Mouse (Mus musculus) layer of hippocampus, postnatal 36 days (tissue): Measurements from ENCODE around the gene Akr1b8. TPM values are rescaled to one million over a fixed set of nuclear protein-coding genes. Genes with fewer than 3 reads are reported as not detected.
"Not testable (repeated sequence)": the region's sequence is repeated elsewhere in the genome, so short reads cannot be mapped to it uniquely, and the experiment has no call there.

Experiments
- DNase-seq, 2 experiments: peaks; one replicate each; pipeline ENCODE4 v3.0.0; 2022
- total RNA-seq, 2 experiments: library from RNA; stranded (reverse); gene quantifications; 2 replicates each; pipeline ENCODE4 v1.2.3; 2021

Gene Akr1b8
- total RNA-seq, result under 1 TPM; 0.42 to 0.56 TPM

DNA sequence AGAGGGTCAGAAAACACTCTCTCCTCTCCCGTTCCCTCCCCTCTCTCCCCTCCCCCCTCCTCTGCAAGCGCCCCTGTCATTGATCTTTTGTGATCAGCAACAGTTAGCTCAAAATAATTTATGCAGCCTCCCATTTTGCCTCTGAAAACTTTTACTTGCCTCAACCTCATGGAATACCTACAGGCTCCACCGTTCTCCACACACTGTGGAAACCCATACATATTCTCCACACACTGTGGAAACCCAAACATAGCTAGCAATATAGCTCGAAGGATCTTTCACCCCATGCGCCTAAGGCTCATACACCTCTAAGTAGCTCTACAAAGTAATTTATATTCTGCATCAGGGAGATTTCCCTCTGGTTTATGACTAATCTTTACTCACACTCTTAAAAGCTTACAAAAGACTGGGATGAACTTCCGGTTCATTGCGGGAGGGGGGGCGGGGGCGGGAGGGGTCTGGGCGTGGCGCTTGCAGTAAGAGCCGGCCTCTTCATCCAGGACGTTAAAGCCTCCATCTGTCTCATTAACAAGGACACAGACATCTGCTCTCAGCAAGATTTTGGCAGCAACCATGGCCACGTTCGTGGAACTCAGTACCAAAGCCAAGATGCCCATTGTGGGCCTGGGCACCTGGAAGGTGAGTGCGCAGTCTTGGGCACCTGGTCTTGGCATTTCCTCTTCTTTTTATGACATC, at the start of gene Akr1b8:
TSS of gene Akr1b8 (plus strand) at position 462 of the 696 bp plus-strand sequence.
- DNase-seq, result no peak

DNA sequence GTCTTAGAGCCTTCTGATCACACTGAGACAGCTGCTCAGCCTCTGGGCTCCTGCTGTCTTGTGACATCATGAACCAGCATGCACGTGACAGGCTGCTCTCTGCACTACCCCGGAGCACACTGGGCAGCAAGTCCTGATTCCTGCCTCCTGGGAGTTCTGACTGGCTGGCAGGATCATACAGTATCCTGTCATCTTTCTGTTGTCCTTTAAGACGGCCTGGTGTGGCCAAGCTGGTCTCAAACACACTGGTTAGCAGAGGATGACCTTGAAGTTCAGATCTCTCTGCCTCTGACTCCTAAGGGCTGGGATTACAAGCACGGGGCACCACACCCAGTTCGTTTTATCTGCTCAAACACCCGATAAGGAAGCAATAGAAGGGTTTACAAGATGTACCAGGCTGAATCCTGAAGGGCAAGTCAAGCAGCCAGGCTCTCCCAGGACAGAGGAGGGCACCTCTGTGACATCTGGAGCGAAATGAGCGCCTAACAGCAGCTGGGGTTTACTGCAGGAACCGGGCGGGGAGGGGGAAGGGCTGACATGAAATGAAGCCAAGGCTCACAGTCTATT, 49.2 kb upstream of the Akr1b8 start:
- DNase-seq, result no peak

DNA sequence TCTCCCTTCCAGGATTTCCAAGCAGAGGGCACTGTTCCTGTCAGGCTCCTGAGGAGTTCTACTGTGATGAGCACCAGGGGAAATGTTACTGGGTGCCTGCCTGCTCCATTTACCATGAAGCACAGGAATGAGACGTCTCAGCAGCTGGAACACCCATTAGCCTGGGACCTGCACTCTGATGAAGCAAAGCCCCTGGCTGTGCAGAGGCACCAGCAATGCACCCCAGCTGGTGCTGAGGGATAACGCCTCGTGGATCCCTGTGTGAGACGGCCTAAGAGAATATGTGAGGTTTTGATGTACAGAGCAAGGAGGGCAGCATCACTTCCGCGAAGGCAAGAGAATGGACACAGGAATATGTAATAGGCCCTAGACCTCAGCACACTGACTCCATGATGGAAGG, 47.1 kb upstream of the Akr1b8 start:
- no peak for DNase-seq

DNA sequence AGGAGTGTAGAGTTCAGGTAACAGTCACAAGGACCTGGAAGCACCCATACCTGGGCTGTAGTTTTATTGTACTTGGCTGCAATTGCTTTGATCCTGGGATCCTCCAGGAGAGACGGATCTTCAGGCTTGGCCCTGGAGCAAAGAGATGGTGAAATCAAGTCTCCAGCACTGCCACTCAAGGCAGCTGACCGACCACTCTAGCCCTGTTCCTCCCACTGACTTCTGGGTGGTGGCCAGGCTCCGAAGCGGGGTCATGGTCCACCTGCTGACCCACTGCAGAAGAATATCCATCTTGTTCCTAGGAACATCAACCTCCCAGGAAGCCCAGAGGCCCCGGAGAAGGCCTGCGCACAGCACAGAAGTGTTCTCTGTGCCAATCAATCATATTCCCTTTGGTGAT, 44.4 kb upstream of the Akr1b8 start:
- no peak for DNase-seq

DNA sequence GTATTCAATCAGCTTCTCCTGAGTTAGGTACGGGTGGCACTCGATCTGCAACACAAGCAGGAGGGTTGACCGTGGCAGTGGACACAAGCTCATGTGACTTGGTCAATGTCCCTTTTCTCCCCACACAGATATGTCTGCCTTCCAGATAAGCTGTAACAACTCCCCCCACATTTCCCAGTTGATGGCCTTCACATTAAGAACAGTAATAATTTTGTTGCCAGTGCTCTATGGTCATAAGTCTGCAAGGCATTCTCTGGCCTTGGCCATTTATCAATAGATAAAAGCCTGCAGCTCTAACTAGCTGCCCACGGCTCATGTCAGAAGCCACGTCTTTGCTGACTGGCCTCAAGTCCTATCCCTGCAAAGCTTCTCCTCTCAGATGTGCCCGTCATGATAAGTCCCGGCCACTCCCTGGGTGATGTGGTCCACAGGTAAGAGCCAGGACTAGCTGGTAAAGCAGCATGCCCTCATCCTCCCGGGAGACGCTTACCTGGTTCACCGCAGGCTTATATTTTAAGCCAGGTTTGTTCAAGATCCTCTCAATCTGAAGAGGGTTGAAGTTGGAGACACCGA, 43.8 kb upstream of the Akr1b8 start:
- no peak for DNase-seq

DNA sequence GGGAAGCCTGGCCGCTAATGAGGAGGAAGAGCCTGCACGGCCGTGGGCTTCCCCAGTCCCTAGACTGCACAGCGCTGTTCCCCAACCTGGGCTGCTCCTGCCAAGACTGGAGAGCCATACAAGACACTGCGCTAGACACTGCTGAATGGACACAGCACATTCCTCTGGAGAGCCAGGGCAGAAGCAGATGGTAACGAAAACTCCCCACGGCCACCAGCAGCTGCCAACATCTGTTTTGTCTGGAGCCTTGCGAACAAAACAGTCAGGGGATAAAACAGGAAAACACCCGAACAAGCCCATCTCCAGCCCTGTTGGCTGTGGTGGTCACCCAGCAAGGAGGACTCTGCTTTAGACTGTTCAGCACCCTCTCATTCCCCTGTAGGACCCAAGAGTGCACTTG, 40.5 kb upstream of the Akr1b8 start:
- DNase-seq, result no peak

DNA sequence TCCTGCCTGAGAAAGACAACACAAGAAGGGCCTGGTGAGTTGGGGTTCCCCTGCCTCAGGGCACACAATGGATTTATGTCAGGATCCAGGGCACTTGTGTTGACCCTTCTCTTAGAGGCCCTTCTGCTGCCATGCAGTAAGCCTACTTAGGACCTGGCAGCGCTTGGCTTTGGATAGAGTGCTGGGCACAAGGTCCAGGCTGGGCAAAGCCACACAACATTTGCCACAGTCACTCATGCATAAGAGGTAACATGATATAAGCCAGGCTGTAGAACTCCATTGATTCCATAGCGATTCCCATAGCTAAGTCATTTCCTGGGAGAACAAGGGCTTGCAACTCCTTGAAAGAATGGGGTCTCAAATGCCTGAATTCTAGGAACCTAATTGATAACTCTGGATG, 40.0 kb upstream of the Akr1b8 start:
- no peak for DNase-seq

DNA sequence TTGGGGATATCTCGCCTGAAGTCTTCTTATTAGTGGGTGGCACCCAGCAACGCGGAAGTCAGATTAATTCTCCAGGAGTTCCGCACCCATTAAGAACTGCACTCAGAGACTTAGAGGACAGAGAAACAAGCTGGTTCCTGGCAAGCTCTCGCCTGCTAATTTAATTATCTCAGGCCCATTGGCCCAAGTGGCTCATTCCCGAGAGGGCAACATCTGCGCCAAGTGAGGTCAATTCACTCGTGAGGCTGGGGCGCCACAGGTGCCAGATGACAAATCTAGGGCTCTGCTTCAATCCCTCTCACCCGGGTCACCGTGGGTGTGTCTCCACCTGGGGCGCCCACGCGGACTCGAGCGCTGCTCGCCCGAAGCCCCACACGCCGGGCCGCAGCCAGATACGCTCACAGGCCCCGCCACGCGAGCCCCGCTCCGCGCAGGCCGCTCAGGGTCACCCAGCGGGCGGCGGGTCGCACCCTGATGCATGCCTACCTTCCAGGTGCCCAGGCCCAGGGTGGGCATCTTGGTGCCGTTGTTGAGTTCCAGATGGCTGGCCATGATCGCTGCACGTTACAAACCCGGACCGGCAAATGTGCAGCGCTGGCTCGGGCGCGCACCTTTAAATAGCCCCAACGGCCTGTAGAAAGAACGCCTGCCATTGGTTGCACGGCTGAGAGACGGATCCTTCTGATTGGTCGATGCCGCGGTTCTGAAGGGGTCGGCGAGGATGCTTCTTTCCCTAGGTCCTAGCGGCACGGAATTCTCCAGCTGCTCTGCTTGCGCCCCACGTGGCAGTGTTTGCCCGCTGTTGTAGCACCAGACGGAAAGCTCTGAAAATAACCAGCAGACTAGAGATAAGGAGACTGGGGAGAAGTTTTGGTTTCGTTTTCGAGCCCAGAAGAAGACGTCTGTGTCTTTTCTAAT, 36.8 kb upstream of the Akr1b8 start, which contains the start of gene Akr1b3:
TSS of gene Akr1b3 (minus strand) at position 625 of the 918 bp plus-strand sequence.
- DNase-seq, result peak; percentile 84 to 87

DNA sequence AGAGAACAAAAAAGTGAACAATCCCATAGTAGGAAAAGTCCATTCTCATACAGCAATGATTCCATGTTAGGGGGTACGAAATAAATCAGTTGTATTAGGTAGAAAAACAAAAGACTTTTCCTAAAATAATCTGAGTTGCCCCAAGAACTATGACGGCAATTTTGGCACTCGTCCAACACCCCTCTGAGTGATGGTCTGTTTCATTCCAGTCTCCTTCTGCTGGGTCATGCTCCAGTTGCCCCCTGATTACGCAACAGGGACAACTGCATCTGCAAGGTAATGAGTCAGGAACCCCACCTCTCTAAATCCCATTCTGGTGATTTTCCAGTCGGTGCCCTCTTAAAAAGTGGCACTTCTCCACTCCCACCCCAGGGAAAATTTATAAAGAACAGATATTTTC, 35.7 kb upstream of the Akr1b8 start:
- no peak for DNase-seq

DNA sequence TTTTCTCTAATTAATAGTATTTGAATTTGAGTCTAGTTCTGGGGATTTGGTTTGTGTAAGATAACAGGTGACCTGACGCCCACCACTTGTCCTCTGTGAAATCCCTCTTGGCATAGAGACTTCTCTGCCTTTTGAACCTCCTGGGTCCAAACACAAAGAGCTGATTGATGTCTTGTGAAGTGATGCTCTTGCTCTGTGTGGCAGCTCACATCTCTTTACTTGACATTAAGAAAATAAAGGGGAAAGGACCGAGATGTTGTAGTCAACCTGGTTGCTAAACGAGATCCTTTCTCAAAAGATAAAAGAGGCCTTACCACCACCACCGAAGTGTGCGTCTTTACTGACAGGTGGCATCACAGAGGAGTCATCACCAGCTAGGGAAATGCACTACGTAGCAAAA, 35.3 kb upstream of the Akr1b8 start:
- DNase-seq, result no peak

DNA sequence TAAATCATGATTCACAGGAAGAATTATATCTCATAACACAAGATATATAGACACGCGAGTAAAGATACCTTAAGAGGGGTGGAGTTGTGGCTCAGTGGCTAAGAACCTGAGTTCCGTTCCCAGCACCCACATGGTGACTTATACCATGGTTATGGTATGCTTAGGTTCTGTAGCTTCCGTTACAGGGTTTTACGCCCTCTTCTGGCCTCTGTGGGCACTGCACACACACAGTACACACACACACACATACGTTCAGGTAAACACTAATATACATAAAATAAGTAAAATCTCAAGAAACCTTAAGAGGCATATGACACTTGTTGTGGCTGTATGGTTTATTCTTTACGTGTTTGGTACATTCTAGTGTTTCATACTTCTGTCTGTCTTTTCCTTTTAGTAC, 31.8 kb upstream of the Akr1b8 start:
- no peak for DNase-seq

DNA sequence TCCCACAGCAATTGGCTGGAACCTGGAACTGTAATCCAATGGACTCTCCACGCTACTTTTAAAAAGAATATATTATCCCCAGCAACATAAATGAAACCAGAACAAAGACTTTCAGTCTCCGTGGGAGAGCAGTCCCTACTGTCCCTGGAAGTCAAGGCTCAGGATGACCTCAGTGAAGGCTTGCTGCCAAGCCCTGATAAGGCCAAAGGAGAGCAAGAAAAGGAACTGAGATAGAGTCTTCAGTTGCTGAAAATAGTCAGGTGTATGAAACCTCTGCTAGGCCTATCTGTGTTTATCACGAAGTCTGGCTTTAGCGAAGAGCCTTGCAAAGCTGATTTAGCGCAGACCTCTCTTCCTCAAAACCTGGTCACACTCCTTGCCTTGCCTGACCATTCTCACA, 22.5 kb upstream of the Akr1b8 start:
- no peak for DNase-seq

DNA sequence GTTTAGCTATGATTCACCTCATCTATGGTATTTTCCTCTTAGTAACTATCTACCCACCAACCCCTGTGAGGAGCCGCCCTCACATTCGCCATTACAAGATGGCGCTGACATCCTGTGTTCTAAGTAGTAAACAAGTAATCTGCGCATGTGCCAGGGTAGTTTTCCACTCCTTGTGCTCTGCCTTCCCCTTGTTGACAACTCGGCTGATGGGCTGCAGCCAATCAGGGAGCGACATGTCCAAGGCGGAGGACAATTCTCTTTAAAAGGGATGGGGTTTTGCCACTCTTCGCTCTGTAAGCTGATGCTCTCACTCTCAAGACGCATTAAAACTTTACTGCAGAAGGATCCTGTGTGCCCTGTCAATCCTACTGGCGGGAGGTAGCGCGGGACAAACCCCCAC, 22.1 kb upstream of the Akr1b8 start:
- not testable (repeated sequence) for DNase-seq

DNA sequence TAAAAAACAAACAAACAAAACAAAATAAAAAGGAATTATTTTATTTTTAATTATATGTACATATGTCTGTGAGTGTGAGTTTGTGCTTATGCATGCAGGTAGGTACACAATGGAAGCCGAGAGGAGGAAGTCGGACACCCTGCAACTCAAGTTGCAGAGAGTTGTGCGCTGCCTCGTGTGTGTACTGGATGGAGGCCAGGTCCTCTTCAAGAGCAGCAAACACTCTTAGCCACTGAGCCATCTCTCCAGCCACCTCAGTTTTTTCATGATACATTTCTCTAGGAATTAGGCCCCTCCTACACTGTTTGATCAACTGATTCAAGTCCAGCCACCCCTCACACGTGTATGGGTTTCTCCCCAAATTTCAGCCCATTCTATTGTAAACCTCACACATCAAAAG, 19.2 kb upstream of the Akr1b8 start:
- DNase-seq, result no peak

DNA sequence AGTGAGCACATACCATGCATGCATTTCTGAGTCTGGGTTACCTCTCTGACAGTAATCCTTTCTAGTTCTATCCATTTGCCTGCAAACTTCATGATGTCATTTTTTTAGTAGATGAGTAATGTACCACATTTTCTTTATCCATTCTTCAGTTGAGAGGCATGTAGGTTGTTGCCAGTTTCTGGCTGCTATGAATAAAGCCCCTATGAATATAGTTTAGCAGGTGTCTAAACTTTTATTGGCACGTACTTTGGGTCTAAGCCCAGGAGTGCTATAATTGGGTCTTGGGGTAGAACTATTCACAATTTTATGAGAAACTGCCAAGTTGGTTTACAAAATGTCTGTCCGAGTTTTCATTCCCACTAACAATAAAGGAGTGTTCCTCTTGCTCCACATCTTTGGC, 16.1 kb upstream of the Akr1b8 start:
- DNase-seq, result no peak

DNA sequence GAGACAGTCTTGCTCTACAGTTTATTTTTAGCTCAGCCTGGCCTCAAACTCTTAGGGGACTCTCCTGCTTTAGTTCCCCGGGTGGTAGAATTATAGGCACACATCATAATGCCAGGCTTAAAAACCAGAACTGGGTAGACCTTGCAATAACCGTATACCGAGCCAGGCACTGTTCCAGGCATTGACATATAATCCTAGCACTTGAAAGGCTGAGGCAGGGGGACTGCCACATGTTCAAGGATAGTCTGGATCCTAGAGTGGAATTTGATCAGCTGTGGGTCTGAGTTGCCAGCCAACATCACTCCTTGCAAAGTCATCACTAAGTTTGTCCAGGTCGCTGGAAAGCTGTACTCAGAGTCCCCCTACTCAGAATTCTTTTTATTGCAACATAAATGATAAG, 11.9 kb upstream of the Akr1b8 start:
- DNase-seq, result no peak

DNA sequence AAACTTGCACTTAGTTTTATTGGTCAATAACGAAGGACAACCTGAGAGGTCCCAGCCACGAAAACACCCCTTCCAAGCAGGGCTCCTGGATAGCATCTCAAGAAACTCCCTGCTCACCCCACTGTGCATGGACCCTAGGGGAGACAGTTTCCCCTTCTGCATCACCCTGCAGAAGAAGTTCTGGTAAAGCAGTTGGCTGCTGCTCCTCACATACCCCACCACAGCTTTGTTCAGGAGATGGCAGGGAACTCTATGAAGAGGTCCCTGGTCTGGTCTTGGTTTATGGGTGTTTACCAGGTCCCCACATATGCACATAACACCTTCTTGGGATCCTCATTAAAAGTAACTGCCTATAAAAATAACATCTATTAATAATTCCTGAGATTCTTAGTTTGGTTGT, 11.4 kb upstream of the Akr1b8 start:
- DNase-seq, result no peak

DNA sequence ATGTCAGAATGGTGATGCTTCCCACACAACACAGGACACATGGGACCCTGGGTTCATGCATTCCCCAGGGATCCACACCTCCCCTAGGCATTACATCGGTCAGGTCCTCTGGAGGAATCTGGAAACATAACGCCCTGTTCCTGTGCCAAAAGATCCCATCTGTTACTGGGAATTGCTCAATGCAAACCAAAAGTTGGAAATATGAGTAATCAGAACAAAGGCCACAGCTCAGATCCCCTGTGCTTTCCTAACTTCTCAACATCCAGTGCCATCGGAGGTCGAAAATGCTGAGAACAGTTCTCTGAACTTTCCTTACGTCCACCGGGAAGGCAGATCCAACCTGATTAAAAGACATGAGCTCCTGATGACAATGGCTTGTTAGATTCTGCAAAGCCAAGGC, 10.5 kb upstream of the Akr1b8 start:
- DNase-seq, result no peak

DNA sequence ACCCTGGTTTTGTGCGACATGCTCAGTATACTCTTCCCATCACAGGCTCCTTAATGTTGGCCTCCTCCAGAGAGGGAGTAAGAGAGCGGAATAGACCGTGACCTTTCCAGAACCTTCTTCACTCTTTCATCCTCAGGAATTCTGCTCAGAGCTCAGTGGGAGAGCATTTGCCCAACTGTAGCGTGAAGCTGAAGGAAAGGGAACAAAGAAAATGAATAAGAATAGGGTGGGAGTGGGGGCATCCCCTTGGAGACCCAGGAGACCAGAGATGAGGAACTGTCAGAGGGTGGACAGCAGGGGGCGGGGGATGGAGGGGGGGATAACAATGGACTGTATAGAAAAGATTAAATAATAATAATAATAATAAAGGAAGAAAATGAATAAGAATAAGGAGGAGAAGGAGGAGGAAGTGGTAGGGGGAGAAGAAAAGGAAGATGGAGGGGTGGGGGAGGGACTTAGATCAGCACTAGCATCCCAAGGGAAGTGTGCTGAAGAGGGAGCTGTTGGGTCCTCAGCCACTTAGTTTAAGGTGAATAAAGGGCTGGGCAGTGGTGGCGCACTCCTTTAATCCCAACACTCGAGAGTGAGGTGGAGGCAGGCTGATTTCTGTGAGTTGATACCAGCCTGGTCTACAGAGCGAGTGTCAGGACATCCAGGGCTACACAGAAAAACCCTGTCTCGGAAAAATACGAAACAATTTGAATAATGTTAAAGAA, 9.6 kb upstream of the Akr1b8 start:
- DNase-seq, result no peak

DNA sequence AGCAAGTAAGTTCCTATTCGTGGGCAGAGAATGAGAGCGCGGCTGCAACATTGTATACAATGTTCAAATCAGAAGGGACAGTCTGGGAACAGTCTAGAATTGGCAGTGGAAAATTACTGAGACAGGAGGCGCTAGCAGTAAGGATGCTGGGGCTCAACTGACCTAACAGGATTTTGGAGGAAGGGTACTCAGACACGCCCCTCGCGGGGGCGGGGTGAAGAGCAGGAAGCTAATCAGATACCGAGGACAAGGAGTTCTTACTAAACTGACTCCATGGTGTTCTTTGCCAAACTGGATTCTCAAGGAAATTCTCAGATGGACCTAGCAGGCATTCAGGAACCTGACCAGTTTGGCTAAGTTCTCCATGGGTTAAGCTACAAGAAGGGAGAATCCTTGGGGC, 9.0 kb upstream of the Akr1b8 start:
- no peak for DNase-seq

DNA sequence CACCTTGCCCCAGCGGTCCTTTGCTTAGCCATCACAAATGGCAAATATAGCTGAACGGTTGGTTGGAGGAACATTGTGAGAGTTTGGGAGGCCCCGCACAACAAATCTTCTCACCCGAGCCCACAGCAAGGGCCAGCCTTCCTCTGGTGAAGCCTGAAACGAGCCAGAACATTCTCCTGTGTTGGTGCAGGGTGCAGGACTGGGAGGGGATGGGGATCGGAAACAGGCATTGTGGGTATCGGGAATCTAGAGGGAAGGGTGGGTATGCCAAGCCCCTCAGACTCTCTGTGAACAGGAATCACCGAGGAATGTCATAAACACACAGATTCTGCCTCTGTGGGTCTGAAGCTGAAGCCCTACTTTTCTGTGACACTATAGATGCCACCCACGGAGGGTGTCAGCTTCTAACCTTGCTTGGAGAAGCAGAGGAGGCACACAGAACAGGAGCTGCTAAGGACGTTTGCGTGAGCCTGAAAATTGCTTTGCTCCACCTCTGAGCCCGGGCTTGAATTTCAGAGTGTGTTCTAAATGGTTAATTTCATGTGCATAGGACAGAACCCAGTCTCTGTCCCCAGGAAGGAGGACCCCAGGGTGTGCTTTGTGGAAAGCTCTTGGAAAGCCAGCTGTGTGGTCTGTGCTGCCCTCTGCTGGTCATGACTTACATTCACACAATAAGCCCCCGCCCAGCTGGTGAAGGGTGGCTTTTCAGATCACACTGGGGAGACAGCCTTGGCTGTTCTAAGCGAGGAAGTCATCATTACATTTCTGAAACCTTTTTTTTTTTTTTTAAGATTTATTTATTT, 7.6 kb upstream of the Akr1b8 start:
- DNase-seq, result peak; percentile 64 to 68
